Mouse (Mus musculus) urinary bladder, postnatal 25 days (tissue): ENCODE results near the gene Epb41.

Source experiments
- DNase-seq: peaks from one replicate; pipeline ENCODE4 v3.0.0; 2022; ENCODE audit warnings: low spot score

Gene Epb41

GRCm38 (mm10) chr4:132043726-132044125, 31.4 kb downstream of the Epb41 start:
- no peak for DNase-seq

- no peak for DNase-seq
These were observed 33.4 kb downstream of the Epb41 start for GRCm38 (mm10) chr4:132041471-132042332.

- DNase-seq = no peak
These were observed 35.0 kb downstream of the Epb41 start for GRCm38 (mm10) chr4:132039975-132040645.

- no peak for DNase-seq
These were observed 35.6 kb downstream of the Epb41 start for GRCm38 (mm10) chr4:132039521-132039920.

GRCm38 (mm10) chr4:132038809-132039208, 36.3 kb downstream of the Epb41 start:
- no peak for DNase-seq

GRCm38 (mm10) chr4:132037991-132038390, 37.1 kb downstream of the Epb41 start:
- DNase-seq = no peak

- no peak for DNase-seq
These were observed 38.0 kb downstream of the Epb41 start for GRCm38 (mm10) chr4:132037137-132037536.

GRCm38 (mm10) chr4:132034242-132034641, 40.9 kb downstream of the Epb41 start:
- DNase-seq = no peak

GRCm38 (mm10) chr4:132033183-132033582, 41.9 kb downstream of the Epb41 start:
- no peak for DNase-seq

GRCm38 (mm10) chr4:132029851-132030741, 45.0 kb downstream of the Epb41 start:
- DNase-seq = no peak

- no peak for DNase-seq
These were observed 47.3 kb downstream of the Epb41 start for GRCm38 (mm10) chr4:132027806-132028205.

- no peak for DNase-seq
These were observed 48.0 kb downstream of the Epb41 start for GRCm38 (mm10) chr4:132027167-132027566.

- DNase-seq = no peak
These were observed 49.2 kb downstream of the Epb41 start for GRCm38 (mm10) chr4:132025738-132026527.

- no peak for DNase-seq
These were observed 49.9 kb downstream of the Epb41 start for GRCm38 (mm10) chr4:132025264-132025663.

- DNase-seq = no peak
These were observed 51.3 kb downstream of the Epb41 start for GRCm38 (mm10) chr4:132023816-132024215.

- DNase-seq = no peak
These were observed 52.5 kb downstream of the Epb41 start for GRCm38 (mm10) chr4:132022639-132023038.

- no peak for DNase-seq
These were observed 53.2 kb downstream of the Epb41 start for GRCm38 (mm10) chr4:132021883-132022282.

GRCm38 (mm10) chr4:132018547-132018946, 56.6 kb downstream of the Epb41 start:
- DNase-seq = no peak

- DNase-seq = no peak
These were observed 59.7 kb downstream of the Epb41 start for GRCm38 (mm10) chr4:132015374-132015773.

GRCm38 (mm10) chr4:132011619-132012018, 63.5 kb downstream of the Epb41 start:
- DNase-seq = no peak

- DNase-seq = no peak
These were observed 64.7 kb downstream of the Epb41 start for GRCm38 (mm10) chr4:132010416-132010815.
